Mouse (Mus musculus) CH12.LX (cell line): ENCODE measurements at regions not wholly inside any gene's neighbourhood (a gene's known extent, or its start where the extent isn't known, plus 50 kb on each side); places are given as distances from the start of the nearest gene placed in this dataset.

Source experiments
- CHD2 ChIP-seq: IDR thresholded peaks from 2 replicates; pipeline ENCODE4 v1.6.1; 2011; ENCODE audit warnings: low read length, improper control_type of control experiment
- CTCF ChIP-seq, 2 experiments: IDR thresholded peaks in 1 of 2; conservative IDR thresholded peaks in 1 of 2; 2 replicates each; pipeline ENCODE4 v1.5.1; 2011 to 2012; ENCODE audit warnings: low read depth in 2 of 2, low read length in 2 of 2, improper control_type of control experiment in 1 of 2, inconsistent platforms in 1 of 2, mild to moderate bottlenecking in 1 of 2, moderate library complexity in 1 of 2
- EP300 ChIP-seq: IDR thresholded peaks from 2 replicates; pipeline ENCODE4 v1.6.1; 2011; ENCODE audit warnings: low read length, improper control_type of control experiment
- KAT2A ChIP-seq: IDR thresholded peaks from 2 replicates; pipeline ENCODE4 v1.6.1; 2012; ENCODE audit warnings: low read length, improper control_type of control experiment, inconsistent platforms; ENCODE audit not compliant: insufficient replicate concordance
- MAFK ChIP-seq: IDR thresholded peaks from 2 replicates; pipeline ENCODE4 v1.6.1; 2011; ENCODE audit warnings: low read length, improper control_type of control experiment; ENCODE audit not compliant: insufficient replicate concordance
- MYC ChIP-seq: IDR thresholded peaks from 2 replicates; pipeline ENCODE4 v1.6.1; 2011; ENCODE audit warnings: low read depth, mild to moderate bottlenecking, improper control_type of control experiment, low read length
- NELFE ChIP-seq: IDR thresholded peaks from 2 replicates; pipeline ENCODE4 v1.6.1; 2011; ENCODE audit warnings: low read depth, low read length, improper control_type of control experiment
- POLR2A ChIP-seq: IDR thresholded peaks from 2 replicates; pipeline ENCODE4 v1.6.1; 2011; ENCODE audit warnings: low read depth, mild to moderate bottlenecking, improper control_type of control experiment, low read length
- POLR2AphosphoS2 ChIP-seq: IDR thresholded peaks from 2 replicates; pipeline ENCODE4 v1.6.1; 2011; ENCODE audit warnings: low read depth, low read length, improper control_type of control experiment
- SMC3 ChIP-seq: IDR thresholded peaks from 2 replicates; pipeline ENCODE4 v1.6.1; 2011; ENCODE audit warnings: low read depth, low read length, improper control_type of control experiment
- UBTF ChIP-seq: IDR thresholded peaks from 2 replicates; pipeline ENCODE4 v1.6.1; 2012; ENCODE audit warnings: low read depth, mild to moderate bottlenecking, inconsistent platforms, low read length, improper control_type of control experiment, moderate library complexity
- USF2 ChIP-seq: conservative IDR thresholded peaks from 2 replicates; pipeline ENCODE4 v1.6.1; 2011; ENCODE audit warnings: low read depth, low read length, improper control_type of control experiment

DNA sequence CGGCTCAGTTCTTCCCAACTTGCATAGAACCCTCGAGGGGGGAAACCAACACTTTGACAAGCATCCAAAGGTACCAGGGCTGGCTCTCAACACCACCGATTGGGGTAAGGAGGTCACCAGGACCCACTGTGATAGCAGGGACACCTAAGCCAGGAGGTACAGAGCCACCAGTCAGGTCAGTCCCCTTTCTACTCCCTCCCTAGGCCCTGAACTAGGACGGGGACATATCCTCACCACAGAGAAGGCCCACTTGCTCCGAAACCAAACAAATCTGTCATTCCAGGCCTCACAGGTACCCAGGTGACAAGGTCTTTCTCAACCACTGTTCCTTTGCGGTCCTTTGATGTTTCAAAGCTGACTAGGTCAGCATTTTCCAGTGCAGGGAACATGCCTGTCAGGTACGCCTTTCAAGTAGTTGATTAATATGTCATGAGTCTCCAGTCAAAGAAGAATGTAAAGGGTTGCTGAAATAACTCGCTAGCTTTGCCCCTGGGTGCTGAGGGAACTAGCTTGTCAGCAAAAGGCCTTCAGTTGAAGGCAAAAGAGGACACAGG, 95.4 kb downstream of the Zfp36l1 start:
- no peak for TF ChIP-seq CTCF (conservative IDR thresholded peaks at IDR 0.05 in 1 of 2, IDR thresholded peaks at IDR 0.05 in 1 of 2; ENCODE audit: low read depth in 2 of 2, low read length in 2 of 2)
- TF ChIP-seq KAT2A = no peak
- TF ChIP-seq MAFK = no peak
- TF ChIP-seq POLR2A = no peak
- no peak for TF ChIP-seq POLR2AphosphoS2
- no peak for TF ChIP-seq SMC3
- TF ChIP-seq NELFE = no peak
- no peak for TF ChIP-seq EP300
- TF ChIP-seq UBTF = no peak
- no peak for TF ChIP-seq CHD2
- no peak for TF ChIP-seq MYC
- no peak for TF ChIP-seq USF2
